Mouse (Mus musculus): ENCODE measurements around the gene Lama4.

The Lama4 gene

GRCm38 (mm10) chr10:39157321-39157720 lies 192.0 kb downstream of the Lama4 start:
- DNase-seq (ENCODE audit: low read depth, low spot score), result no peak

- no peak for DNase-seq (ENCODE audit: low read depth, low spot score)
These were observed 193.0 kb downstream of the Lama4 start for GRCm38 (mm10) chr10:39158306-39158705.

All from forelimb bud, embryonic 11.5 days (tissue).